Mouse (Mus musculus): Measurements from ENCODE around the gene Efhc2.

DNA sequence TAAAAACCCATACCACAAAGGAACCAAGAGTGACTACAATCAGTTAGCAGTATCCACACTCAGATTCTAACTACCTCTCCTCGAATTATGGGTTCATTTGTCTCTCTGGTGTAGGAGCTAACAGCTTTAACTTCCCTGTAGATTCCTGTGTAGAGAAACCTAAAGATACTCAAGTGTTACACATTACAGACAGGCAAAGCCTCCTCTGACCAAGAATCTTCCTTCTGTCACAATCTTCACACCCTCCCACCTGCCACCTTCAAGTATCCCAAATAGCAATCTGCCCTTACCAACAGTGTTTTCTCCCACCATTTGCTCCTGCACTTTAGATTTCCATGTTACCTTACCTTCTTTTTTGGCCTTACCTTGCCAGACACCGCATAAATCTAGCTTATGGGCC is 35.3 kb downstream of the Efhc2 start:
- no peak for TF ChIP-seq POLR2A (IDR thresholded peaks at IDR 0.05; ENCODE audit: insufficient read depth, low read length)
- no peak for TF ChIP-seq CTCF (IDR thresholded peaks at IDR 0.05; ENCODE audit: low read depth, low read length)
- TF ChIP-seq EP300 (IDR thresholded peaks at IDR 0.05; ENCODE audit: insufficient read depth, low read depth, low read length) = no peak
